Comparison of ENCODE assay signal across 23 mouse cellular contexts in the genomic region with DNA sequence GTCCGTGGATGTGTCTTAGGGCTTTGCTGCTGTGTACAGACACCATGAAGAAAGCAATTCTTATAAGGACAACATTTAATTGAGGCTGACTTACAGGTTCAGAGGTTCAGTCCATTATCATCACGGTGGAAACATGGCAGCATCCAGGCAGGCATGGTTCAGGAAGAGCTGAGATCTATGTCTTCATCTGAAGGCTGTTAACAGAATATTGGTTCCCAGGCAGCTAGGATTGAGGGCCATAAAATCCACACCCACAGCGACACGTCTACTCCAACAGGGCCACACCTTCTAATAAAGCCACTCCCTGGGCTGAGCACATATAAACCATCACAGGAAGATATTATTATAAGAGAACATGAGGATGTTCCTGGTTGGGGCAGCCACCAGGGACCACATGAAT.
"Had no signal": no experiment of that assay in that cellular context is flagged by ENCODE, and none has a peak within 500 bp of the region (broad histone marks: within the 10 kb centered on the region; RNA-seq: fewer than 3 reads in every experiment).

No protein-coding gene starts in this region.

- ATAC-seq: hindbrain, postnatal 0 days; liver, embryonic 12.5 days had no signal

- H3K4me3 ChIP-seq: heart, adult 2 months; heart, embryonic 13.5 days; heart, embryonic 15.5 days; hindbrain, embryonic 12.5 days; hindbrain, embryonic 15.5 days; limb, embryonic 13.5 days; limb, embryonic 15.5 days; liver, embryonic 12.5 days had no signal

- H3K27me3 ChIP-seq: heart, embryonic 13.5 days; heart, embryonic 15.5 days; hindbrain, embryonic 12.5 days; hindbrain, embryonic 15.5 days; limb, embryonic 13.5 days; limb, embryonic 15.5 days; liver, embryonic 12.5 days had no signal

- H3K4me1 ChIP-seq: heart, embryonic 13.5 days; heart, embryonic 15.5 days; hindbrain, embryonic 12.5 days; hindbrain, embryonic 15.5 days; limb, embryonic 13.5 days; limb, embryonic 15.5 days; liver, embryonic 12.5 days had no signal

- H3K4me2 ChIP-seq: heart, embryonic 11.5 days; heart, embryonic 13.5 days; heart, embryonic 15.5 days; hindbrain, embryonic 12.5 days; hindbrain, embryonic 15.5 days; limb, embryonic 13.5 days; limb, embryonic 15.5 days; liver, embryonic 12.5 days had no signal

- H3K9ac ChIP-seq: heart, embryonic 13.5 days; heart, embryonic 15.5 days; hindbrain, embryonic 12.5 days; hindbrain, embryonic 15.5 days; limb, embryonic 13.5 days; limb, embryonic 15.5 days; liver, embryonic 12.5 days; liver, embryonic 14.5 days had no signal

- H3K27ac ChIP-seq: heart, adult 2 months; heart, embryonic 13.5 days; heart, embryonic 15.5 days; hindbrain, embryonic 12.5 days; hindbrain, embryonic 15.5 days; hindbrain, postnatal 0 days; limb, embryonic 13.5 days; limb, embryonic 15.5 days; liver, embryonic 12.5 days; liver, embryonic 14.5 days had no signal

- DNase-seq: gastrocnemius, postnatal 14 days; gastrocnemius, postnatal 36 days; heart, adult 2 months; heart, postnatal 14 days; heart, postnatal 36 days; kidney, adult 18-20 months; kidney, adult 8-10 months; kidney, postnatal 10 days; kidney, postnatal 25 days; kidney, postnatal 4 days; layer of hippocampus, adult 9-11 months; layer of hippocampus, postnatal 36 days; left cerebral cortex, postnatal 4 days had no signal

- H3K36me3 ChIP-seq: heart, embryonic 13.5 days; heart, embryonic 15.5 days; hindbrain, embryonic 12.5 days; hindbrain, embryonic 15.5 days; limb, embryonic 13.5 days; limb, embryonic 15.5 days; liver, embryonic 12.5 days had no signal

- H3K9me3 ChIP-seq: heart, embryonic 13.5 days; heart, embryonic 15.5 days; hindbrain, embryonic 12.5 days; hindbrain, embryonic 15.5 days; limb, embryonic 13.5 days; limb, embryonic 15.5 days; liver, embryonic 12.5 days had no signal
